Mouse (Mus musculus) spleen, adult 2 months (tissue): ENCODE measurements at regions not wholly inside any gene's neighbourhood (a gene's known extent, or its start where the extent isn't known, plus 50 kb on each side); places are given as distances from the start of the nearest gene placed in this dataset.

Experiments
- CTCF ChIP-seq: fragments of 200-500 bp; IDR thresholded peaks from 2 replicates; pipeline ENCODE4 v1.5.1; 2011; ENCODE audit warnings: mild to moderate bottlenecking, inconsistent platforms; ENCODE audit not compliant: insufficient read depth, insufficient read length, insufficient replicate concordance; ENCODE audit errors: extremely low read depth
- POLR2A ChIP-seq: fragments of 200-500 bp; IDR thresholded peaks from 2 replicates; pipeline ENCODE4 v1.6.1; 2011; ENCODE audit warnings: low read depth, low read length, inconsistent platforms

- TF ChIP-seq POLR2A, result no peak
- TF ChIP-seq CTCF, result no peak
Observed at GRCm38 (mm10) chr3:121100211-121100860, 71.2 kb downstream of the Rwdd3 start.
